Mouse (Mus musculus) olfactory bulb, adult 2 months (tissue): ENCODE results near the gene Pds5b.

ENCODE experiments used
- CTCF ChIP-seq: fragments of 200-500 bp; IDR thresholded peaks from 2 replicates; pipeline ENCODE4 v1.5.1; 2012; ENCODE audit warnings: low read depth, mild to moderate bottlenecking, low read length, moderate library complexity; ENCODE audit not compliant: insufficient read depth
- POLR2A ChIP-seq: fragments of 200-500 bp; IDR thresholded peaks from 2 replicates; pipeline ENCODE4 v1.6.1; 2012; ENCODE audit warnings: mild to moderate bottlenecking, low read depth, low read length, moderate library complexity; ENCODE audit not compliant: insufficient read depth

DNA sequence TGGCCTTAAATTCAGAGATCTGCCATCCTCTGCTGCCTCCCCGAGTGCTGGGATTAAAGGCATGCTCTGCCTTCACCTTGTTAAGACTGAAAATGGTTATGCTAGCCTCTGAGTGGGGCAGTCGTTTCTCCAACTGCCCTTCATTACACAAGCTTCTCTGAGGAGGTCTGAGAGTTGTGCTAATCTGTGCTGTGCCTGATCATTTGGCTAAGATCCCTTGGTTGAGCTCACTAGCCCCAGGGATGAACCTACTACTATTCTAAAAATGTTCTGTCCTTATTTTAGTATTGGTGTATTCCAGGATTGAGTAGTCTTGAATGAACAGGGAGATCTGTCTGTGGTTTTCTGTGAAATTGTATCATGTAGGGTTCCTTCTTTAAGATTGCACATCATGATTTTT, 144.5 kb downstream of the Pds5b start:
- no peak for TF ChIP-seq CTCF
- no peak for TF ChIP-seq POLR2A
